Mouse (Mus musculus) spleen, adult 12 weeks (tissue): Measurements from ENCODE around the gene Adgrl3.

Experiments
- DNase-seq: peaks from one replicate; pipeline ENCODE4 v3.0.0; 2022; ENCODE audit warnings: low spot score

The Adgrl3 gene

GRCm38 (mm10) chr5:81019590-81020254 lies at the start of gene Adgrl3:
TSS of gene Adgrl3 (plus strand) at chr5:81020138.
- no peak for DNase-seq

GRCm38 (mm10) chr5:81019166-81019565 lies 772 bp upstream of the Adgrl3 start:
- DNase-seq, result no peak

- no peak for DNase-seq
These were observed 505 bp downstream of the Adgrl3 start for GRCm38 (mm10) chr5:81020281-81021005.

GRCm38 (mm10) chr5:81021006-81021320 lies 1.0 kb downstream of the Adgrl3 start:
- DNase-seq, result no peak

GRCm38 (mm10) chr5:81021331-81021863 lies 1.5 kb downstream of the Adgrl3 start:
- no peak for DNase-seq

- no peak for DNase-seq
These were observed 1.9 kb downstream of the Adgrl3 start for GRCm38 (mm10) chr5:81021864-81022305.

- DNase-seq, result no peak
These were observed 2.6 kb downstream of the Adgrl3 start for GRCm38 (mm10) chr5:81022306-81023071.

- DNase-seq, result no peak
These were observed 4.2 kb downstream of the Adgrl3 start for GRCm38 (mm10) chr5:81023923-81024715.

GRCm38 (mm10) chr5:81028875-81029274 lies 8.9 kb downstream of the Adgrl3 start:
- DNase-seq, result no peak

- DNase-seq, result no peak
These were observed 17.2 kb downstream of the Adgrl3 start for GRCm38 (mm10) chr5:81037091-81037490.

GRCm38 (mm10) chr5:81043875-81044274 lies 23.9 kb downstream of the Adgrl3 start:
- DNase-seq, result no peak

GRCm38 (mm10) chr5:81046128-81046527 lies 26.2 kb downstream of the Adgrl3 start:
- no peak for DNase-seq

- DNase-seq, result no peak
These were observed 34.7 kb downstream of the Adgrl3 start for GRCm38 (mm10) chr5:81054628-81055027.

- DNase-seq, result no peak
These were observed 35.3 kb downstream of the Adgrl3 start for GRCm38 (mm10) chr5:81055253-81055652.

GRCm38 (mm10) chr5:81058122-81058521 lies 38.2 kb downstream of the Adgrl3 start:
- no peak for DNase-seq

- no peak for DNase-seq
These were observed 41.0 kb downstream of the Adgrl3 start for GRCm38 (mm10) chr5:81060950-81061349.

GRCm38 (mm10) chr5:81061386-81061785 lies 41.4 kb downstream of the Adgrl3 start:
- no peak for DNase-seq

- DNase-seq, result no peak
These were observed 44.1 kb downstream of the Adgrl3 start for GRCm38 (mm10) chr5:81064026-81064425.

- DNase-seq, result no peak
These were observed 48.2 kb downstream of the Adgrl3 start for GRCm38 (mm10) chr5:81068173-81068572.

- DNase-seq, result no peak
These were observed 48.9 kb downstream of the Adgrl3 start for GRCm38 (mm10) chr5:81068839-81069238.

GRCm38 (mm10) chr5:81072888-81073287 lies 53.0 kb downstream of the Adgrl3 start:
- no peak for DNase-seq

- no peak for DNase-seq
These were observed 53.9 kb downstream of the Adgrl3 start for GRCm38 (mm10) chr5:81073875-81074274.
